ENCODE assay signal across 30 mouse cellular contexts in genomic region chr8:86495056-86495455, GRCm38 (mm10).
"Had no signal": no experiment of that assay in that cellular context is flagged by ENCODE, and none has a peak within 500 bp of the region (broad histone marks: within the 10 kb centered on the region; RNA-seq: fewer than 3 reads in every experiment).

No protein-coding gene starts in this region.

- H3K4me1 ChIP-seq: limb, embryonic 10.5 days; limb, embryonic 12.5 days; limb, embryonic 13.5 days; limb, embryonic 15.5 days; liver, embryonic 12.5 days; liver, embryonic 13.5 days; liver, embryonic 15.5 days; lung, embryonic 15.5 days; midbrain, embryonic 12.5 days; midbrain, embryonic 13.5 days; midbrain, embryonic 15.5 days had no signal

- H3K36me3 ChIP-seq: limb, embryonic 10.5 days; limb, embryonic 12.5 days; limb, embryonic 13.5 days; limb, embryonic 15.5 days; liver, embryonic 12.5 days; liver, embryonic 13.5 days; liver, embryonic 15.5 days; lung, embryonic 15.5 days; midbrain, embryonic 10.5 days; midbrain, embryonic 12.5 days; midbrain, embryonic 13.5 days; midbrain, embryonic 15.5 days had no signal

- H3K27me3 ChIP-seq: limb, embryonic 12.5 days; limb, embryonic 13.5 days; limb, embryonic 15.5 days; liver, embryonic 12.5 days; liver, embryonic 13.5 days; liver, embryonic 15.5 days; lung, embryonic 15.5 days; midbrain, embryonic 12.5 days; midbrain, embryonic 13.5 days; midbrain, embryonic 15.5 days had no signal

- H3K9ac ChIP-seq: limb, embryonic 12.5 days; limb, embryonic 13.5 days; limb, embryonic 15.5 days; liver, embryonic 12.5 days; liver, embryonic 13.5 days; liver, embryonic 14.5 days; liver, embryonic 15.5 days; liver, postnatal 0 days; lung, embryonic 14.5 days; lung, embryonic 15.5 days; midbrain, embryonic 12.5 days; midbrain, embryonic 13.5 days; midbrain, embryonic 15.5 days had no signal

- H3K4me2 ChIP-seq: limb, embryonic 12.5 days; limb, embryonic 13.5 days; limb, embryonic 15.5 days; liver, embryonic 12.5 days; liver, embryonic 13.5 days; liver, embryonic 15.5 days; lung, embryonic 14.5 days; lung, embryonic 15.5 days; midbrain, embryonic 11.5 days; midbrain, embryonic 12.5 days; midbrain, embryonic 13.5 days; midbrain, embryonic 15.5 days had no signal

- H3K4me3 ChIP-seq: left cerebral cortex, adult 2 months; limb, embryonic 10.5 days; limb, embryonic 12.5 days; limb, embryonic 13.5 days; limb, embryonic 15.5 days; liver, embryonic 12.5 days; liver, embryonic 13.5 days; liver, embryonic 15.5 days; lung, embryonic 15.5 days; midbrain, embryonic 10.5 days; midbrain, embryonic 12.5 days; midbrain, embryonic 13.5 days; midbrain, embryonic 15.5 days; myocyte had no signal

- ATAC-seq: liver, embryonic 12.5 days; liver, postnatal 0 days; lung, postnatal 0 days; midbrain, embryonic 13.5 days; midbrain, embryonic 15.5 days; midbrain, embryonic 16.5 days had no signal

- DNase-seq: left cerebral cortex, postnatal 4 days; liver; liver, embryonic 13.5 days; liver, postnatal 0 days; lung, adult 18-20 months; lung, adult 2 months; lung, embryonic 14.5 days; lung, postnatal 10 days; lung, postnatal 14 days; lung, postnatal 36 days; lung, postnatal 4 days; midbrain, embryonic 14.5 days had no signal

- H3K27ac ChIP-seq: left cerebral cortex, adult 2 months; limb, embryonic 10.5 days; limb, embryonic 12.5 days; limb, embryonic 13.5 days; limb, embryonic 15.5 days; liver, embryonic 12.5 days; liver, embryonic 13.5 days; liver, embryonic 14.5 days; liver, embryonic 15.5 days; lung, embryonic 15.5 days; macrophage; midbrain, embryonic 10.5 days; midbrain, embryonic 12.5 days; midbrain, embryonic 13.5 days; midbrain, embryonic 15.5 days had no signal

- H3K9me3 ChIP-seq: limb, embryonic 10.5 days; limb, embryonic 12.5 days; limb, embryonic 13.5 days; limb, embryonic 15.5 days; liver, embryonic 12.5 days; liver, embryonic 13.5 days; liver, embryonic 15.5 days; lung, embryonic 15.5 days; midbrain, embryonic 10.5 days; midbrain, embryonic 12.5 days; midbrain, embryonic 13.5 days; midbrain, embryonic 15.5 days had no signal
